Mouse (Mus musculus) gastrocnemius, postnatal 4 days (tissue): Measurements from ENCODE around the gene Clpb. TPM values are rescaled to one million over a fixed set of nuclear protein-coding genes. Genes with fewer than 3 reads are reported as not detected.

Experiments
- DNase-seq, 2 experiments: peaks; one replicate each; pipeline ENCODE4 v3.0.0; 2021 to 2022; ENCODE audit warnings: low spot score in 2 of 2, mixed read lengths in 2 of 2
- total RNA-seq, 2 experiments: library from RNA; stranded (reverse); gene quantifications; 2 replicates each; pipeline ENCODE4 v1.2.3; 2021

Gene Clpb
- total RNA-seq, 2 experiments from 2014 or later: 33.7 to 33.9 TPM

DNA sequence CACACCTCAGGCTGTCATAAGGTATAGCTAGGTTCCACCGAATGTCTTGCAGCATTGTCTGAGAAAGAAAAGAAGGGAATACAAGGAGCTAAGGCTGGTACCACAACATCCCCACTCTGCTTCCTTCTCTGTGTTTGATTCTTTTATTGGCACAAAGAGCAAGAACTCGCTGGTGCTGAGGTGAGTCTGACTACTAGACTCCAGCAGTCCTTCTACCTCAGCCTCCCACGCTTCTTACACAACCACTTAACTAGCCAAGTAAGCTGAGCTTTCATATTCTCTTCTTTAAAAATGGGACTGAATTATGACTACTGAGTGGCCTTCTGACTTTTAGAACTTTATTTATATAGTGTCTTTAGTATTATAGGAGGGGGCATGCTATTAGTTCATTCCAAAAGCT is 56.9 kb downstream of the Clpb start:
- DNase-seq: no peak

GRCm38 (mm10) chr7:101725081-101725480 is 61.6 kb downstream of the Clpb start:
- DNase-seq: no peak

DNA sequence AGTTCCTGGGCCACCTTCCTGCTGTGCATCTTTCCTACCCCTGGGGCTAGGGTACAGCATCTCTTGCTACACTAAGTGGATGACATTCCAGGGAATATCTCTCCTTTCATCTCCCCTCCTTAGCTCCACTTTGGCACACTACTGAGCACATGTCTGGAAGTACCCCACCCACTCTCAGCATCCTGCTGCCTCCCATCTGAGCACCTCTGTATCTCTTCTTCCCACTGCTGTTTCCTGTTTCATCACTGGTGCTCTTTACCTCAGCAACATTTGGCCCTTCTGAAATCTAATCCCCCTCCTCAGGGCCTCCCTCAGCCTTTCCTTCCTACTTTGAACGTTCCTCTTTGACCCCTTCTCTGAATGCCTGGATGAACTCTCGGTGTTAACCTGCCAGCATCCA is 63.5 kb downstream of the Clpb start:
- no peak for DNase-seq

GRCm38 (mm10) chr7:101732096-101732495 is 68.7 kb downstream of the Clpb start:
- DNase-seq: no peak

- DNase-seq: no peak
Observed at GRCm38 (mm10) chr7:101733042-101733441, 69.6 kb downstream of the Clpb start.

DNA sequence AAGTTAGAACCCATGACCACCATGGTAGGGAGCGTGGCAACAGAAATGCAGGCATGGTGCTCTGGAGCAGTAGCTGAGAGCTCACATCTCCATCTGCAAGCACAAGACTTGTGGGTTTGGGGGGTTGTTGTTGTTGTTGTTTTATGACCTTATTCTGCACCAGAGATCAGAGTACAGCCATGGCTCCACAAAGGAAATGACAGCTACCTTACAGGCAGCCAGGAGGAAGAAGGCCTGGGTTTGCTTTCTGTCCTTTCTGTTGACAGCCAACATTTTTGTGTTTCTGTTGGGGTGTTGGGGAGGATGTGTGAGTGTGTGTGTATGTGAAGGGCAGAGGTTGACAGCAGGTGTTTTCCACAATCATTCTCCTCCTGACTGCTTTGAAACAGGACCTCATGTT is 71.9 kb downstream of the Clpb start:
- no peak for DNase-seq

- DNase-seq: no peak
Observed at GRCm38 (mm10) chr7:101737735-101738134, 74.3 kb downstream of the Clpb start.

DNA sequence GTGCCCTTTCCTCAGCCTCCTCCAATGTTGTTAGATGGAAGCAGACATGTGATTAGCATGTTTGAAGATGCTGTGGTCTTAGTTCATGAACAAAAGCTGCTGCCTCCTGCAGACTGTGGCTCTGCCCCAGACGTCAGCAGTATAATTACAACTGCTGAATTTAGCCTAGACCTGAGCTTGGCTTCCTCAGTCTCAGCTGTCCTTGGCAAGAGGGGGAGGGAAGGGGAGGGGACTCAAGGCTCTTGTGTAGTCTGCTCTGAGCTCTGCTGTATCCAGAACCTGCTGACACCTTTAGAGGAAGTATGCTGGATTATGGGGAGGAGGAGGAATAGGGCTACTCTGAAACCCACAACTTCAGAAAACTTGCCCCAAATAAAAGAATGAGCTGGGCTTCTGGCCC is 76.2 kb downstream of the Clpb start:
- no peak for DNase-seq

- no peak for DNase-seq
Observed at GRCm38 (mm10) chr7:101743487-101743886, 80.1 kb downstream of the Clpb start.

DNA sequence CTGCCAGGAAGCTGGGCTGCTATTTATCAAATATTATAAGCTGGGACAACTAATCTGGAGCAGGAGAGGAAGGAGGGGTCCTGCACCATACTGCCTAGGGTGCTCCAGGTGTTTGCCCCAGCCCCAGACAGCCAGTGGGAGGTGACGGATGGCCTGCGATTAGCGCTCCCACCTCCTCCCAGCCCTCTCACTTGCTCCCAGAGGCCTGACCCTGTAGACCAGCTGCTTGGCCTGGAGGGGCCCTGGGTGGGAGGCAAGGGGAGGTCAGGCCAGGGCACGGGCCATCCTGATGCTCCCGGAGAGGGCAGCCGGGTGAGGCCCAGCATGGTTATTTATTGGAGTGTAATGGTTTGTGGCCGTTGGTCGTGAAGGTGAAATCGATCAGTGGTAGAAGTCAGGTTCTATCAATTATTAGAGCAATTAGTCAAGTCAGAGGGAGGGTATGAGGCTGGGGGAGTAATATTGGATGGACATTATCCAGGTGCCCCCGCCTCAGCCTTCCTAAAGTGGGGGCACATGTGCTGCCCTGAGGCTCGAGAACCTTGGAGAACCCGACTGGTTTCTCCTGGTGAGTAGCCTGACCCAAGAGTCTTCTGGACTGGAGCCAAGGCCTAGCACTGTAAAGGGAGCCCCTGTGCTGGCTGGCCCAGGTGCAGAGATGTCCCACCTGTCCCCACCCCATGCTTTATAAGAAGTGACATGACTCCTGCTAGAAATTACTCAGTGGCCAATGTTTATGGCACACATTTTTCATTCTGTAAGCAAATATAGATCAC is 83.3 kb downstream of the Clpb start:
- DNase-seq: no peak

DNA sequence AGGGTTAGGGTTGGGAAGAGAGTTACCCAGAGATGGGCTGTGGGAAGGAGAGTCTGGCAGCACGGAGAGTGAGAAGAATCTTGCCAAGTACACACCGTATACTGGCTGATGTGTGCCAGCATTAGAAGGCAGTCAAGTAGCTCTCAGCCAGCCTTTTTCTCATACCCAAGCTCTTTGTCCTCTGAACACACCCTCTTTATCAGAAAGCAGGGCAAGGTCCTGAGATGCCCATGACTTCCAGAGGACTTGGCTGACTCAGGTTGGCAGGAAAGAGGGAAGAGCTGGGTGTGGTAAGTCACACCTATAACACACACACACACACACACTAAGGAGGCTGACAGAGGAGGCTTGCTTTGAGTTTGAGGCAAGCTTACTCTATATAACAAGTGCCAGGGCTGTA is 86.8 kb downstream of the Clpb start:
- no peak for DNase-seq

- no peak for DNase-seq
Observed at GRCm38 (mm10) chr7:101752346-101752745, 88.9 kb downstream of the Clpb start.

- no peak for DNase-seq
Observed at GRCm38 (mm10) chr7:101753492-101753891, 90.1 kb downstream of the Clpb start.

GRCm38 (mm10) chr7:101754416-101754815 is 91.0 kb downstream of the Clpb start:
- DNase-seq: no peak

- no peak for DNase-seq
Observed at GRCm38 (mm10) chr7:101755301-101755700, 91.9 kb downstream of the Clpb start.

DNA sequence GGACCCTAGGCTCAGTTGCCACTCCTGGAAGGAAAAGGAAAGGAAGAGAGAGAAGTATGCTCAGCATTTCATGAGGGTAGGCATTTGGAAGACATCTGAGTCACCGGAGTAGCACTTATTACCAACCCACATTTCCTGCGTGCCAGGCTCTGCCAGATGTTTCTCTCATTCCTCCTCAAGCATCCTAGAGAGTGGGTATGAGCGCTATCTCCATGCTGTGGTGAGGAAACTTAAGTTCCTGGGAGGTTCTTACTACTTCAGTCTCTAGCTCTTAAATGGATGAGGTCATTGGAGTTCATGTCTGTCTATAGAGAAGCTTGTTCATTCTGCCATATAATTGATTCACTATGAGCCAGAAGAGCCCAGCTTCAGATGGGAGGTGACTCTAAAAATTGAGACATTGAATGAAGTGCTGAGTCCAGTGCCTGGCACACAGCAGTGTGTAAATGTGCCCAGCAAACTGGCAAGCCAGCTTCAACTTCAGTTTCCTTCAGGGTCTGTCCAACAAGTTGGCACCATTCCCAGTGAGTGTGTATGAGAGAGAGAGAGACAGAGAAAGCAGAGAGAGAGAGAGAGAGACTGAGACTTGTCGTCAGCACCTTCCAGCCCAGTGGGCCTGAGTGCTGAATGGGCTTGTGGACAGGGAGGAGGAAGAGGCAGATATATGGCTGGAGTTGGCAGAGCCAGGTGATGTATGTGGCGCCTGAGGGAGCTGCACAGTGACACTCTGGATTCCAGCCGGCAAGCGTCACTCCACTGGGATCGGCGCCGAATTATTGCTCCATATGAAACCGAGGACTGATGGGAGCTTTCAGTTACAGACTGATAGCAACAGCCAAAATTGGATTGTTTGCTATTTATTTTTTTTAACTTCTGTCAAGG is 98.7 kb downstream of the Clpb start:
- DNase-seq: no peak

- DNase-seq: no peak
Observed at GRCm38 (mm10) chr7:101767335-101767907, 104.0 kb downstream of the Clpb start.

- DNase-seq: no peak
Observed at GRCm38 (mm10) chr7:101770051-101770450, 106.6 kb downstream of the Clpb start.

- DNase-seq: no peak
Observed at GRCm38 (mm10) chr7:101771604-101772003, 108.2 kb downstream of the Clpb start.

DNA sequence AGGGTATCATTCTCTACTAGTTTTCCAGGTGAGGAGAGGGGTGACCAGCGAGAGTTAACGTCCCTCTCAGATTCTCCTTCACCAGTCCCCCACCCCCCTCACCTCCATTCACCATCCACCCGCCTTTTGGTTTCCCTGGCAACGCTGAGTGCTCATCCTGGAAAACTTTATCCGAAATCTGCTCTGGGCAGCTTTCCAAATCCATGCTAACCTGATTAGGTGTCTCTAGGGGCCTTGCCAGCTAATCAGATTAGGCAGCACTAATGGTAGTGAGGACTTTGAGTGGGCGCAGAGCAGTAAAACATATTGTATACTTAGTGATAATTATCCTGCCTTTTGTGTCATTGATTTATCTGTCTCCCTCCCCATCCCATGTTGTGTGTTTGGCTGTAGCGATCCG is 109.3 kb downstream of the Clpb start:
- no peak for DNase-seq

GRCm38 (mm10) chr7:101777053-101777452 is 113.6 kb downstream of the Clpb start:
- DNase-seq: no peak

DNA sequence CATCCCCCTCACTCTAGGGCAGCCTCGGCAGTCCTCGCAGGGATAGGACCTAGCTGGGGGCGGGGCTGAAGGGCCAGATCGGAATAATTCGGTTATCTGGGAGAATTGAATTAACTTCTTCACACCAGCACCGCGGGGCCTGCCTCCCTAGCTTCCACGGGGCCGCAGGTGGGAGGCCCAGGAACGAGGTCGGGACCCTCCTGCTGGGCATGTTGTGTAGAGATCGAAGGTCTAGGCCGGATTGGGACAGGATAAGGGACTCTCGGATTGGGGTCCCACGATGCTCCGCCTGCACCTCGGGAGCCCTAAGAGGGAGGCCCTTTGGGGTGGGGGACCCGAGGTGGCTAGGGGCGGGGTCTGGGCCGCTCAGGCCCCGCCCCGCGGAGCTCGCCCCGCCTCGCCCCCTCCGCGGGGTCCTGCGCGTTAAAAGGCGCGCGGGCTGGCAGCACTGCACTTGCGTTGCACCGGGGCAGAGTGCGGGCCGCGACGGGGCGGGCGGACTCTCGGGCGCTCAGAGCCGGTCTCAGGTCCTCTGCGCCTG is 154.5 kb downstream of the Clpb start, which contains the start of gene Phox2a:
TSS of gene Phox2a (plus strand) at position 453 of the 541 bp plus-strand sequence.
- DNase-seq: no peak
